Mouse (Mus musculus) embryonic facial prominence, embryonic 11.5 days (tissue): Measurements from ENCODE around the gene Gm49378. TPM values are rescaled to one million over a fixed set of nuclear protein-coding genes. Genes with fewer than 3 reads are reported as not detected.
A peak's percentile ranks its signal among the peaks of the same experiment; 100 is the strongest.

Experiments
- ATAC-seq: fragments of 200-750 bp; cut with Nextera tagmentation; replicated peaks from 2 replicates; pipeline ENCODE4 v1.8.0; 2017; ENCODE audit warnings: low read depth; ENCODE audit not compliant: insufficient number of reproducible peaks, low FRiP score, low TSS enrichment
- DNase-seq: peaks from one replicate; pipeline ENCODE4 v3.0.0-alpha.2; 2015; ENCODE audit warnings: low spot score
- H3K27ac ChIP-seq: fragments of 300-500 bp; sonication (generic); replicated peaks from 2 replicates; pipeline ENCODE4 v1.5.1; 2014; ENCODE audit warnings: mild to moderate bottlenecking, low read depth, low read length, control low read depth
- H3K27me3 ChIP-seq: fragments of 300-500 bp; sonication (generic); 2 replicates; pipeline ENCODE4 v1.6.1; 2014; ENCODE audit warnings: mild to moderate bottlenecking, low read length, moderate library complexity, mixed read lengths; ENCODE audit not compliant: control insufficient read depth, insufficient read depth
- H3K36me3 ChIP-seq: fragments of 300-500 bp; sonication (generic); replicated peaks from 2 replicates; pipeline ENCODE4 v1.6.1; 2014; ENCODE audit warnings: low read depth, mild to moderate bottlenecking, low read length, moderate library complexity, mixed read lengths; ENCODE audit not compliant: control insufficient read depth, insufficient read depth
- H3K4me1 ChIP-seq: fragments of 300-500 bp; sonication (generic); 2 replicates; pipeline ENCODE4 v1.6.1; 2014; ENCODE audit warnings: low read length, mixed read lengths; ENCODE audit not compliant: control insufficient read depth, insufficient read depth
- H3K4me2 ChIP-seq: fragments of 300-500 bp; sonication (generic); 2 replicates; pipeline ENCODE4 v1.6.1; 2014; ENCODE audit warnings: low read depth, mild to moderate bottlenecking, control low read depth, low read length, moderate library complexity
- H3K4me3 ChIP-seq: fragments of 300-500 bp; sonication (generic); 2 replicates; pipeline ENCODE4 v1.5.1; 2014; ENCODE audit warnings: low read depth, low read length, control low read depth
- H3K9ac ChIP-seq: fragments of 300-500 bp; sonication (generic); replicated peaks from 2 replicates; pipeline ENCODE4 v1.6.1; 2014; ENCODE audit warnings: mild to moderate bottlenecking, control low read depth, low read length
- H3K9me3 ChIP-seq: fragments of 300-500 bp; sonication (generic); replicated peaks from 2 replicates; pipeline ENCODE4 v1.6.1; 2016; ENCODE audit warnings: mild to moderate bottlenecking, low read length, inconsistent platforms, mixed read lengths; ENCODE audit not compliant: control insufficient read depth
- WGBS: fragments of 180-500 bp; shearing (Covaris S2); extraction: QIAGEN DNeasy Blood & Tissue Kit; methylation state at CpG from one replicate; pipeline ENCODE4 v1.1.7; 2014; 5-methylcytosine and 5-hydroxymethylcytosine counted together
- polyA plus RNA-seq: library from polyadenylated mRNA; unstranded; fragments of >200 nt; fragmentation: Nextera tagmentation; extraction: Ambion mirVana; gene quantifications from 2 replicates; pipeline ENCODE4 v1.2.1, GENCODE M21; 2014

Gm49378 gene
- polyA plus RNA-seq, 1 experiment from 2014 or later: 3.5 TPM

DNA sequence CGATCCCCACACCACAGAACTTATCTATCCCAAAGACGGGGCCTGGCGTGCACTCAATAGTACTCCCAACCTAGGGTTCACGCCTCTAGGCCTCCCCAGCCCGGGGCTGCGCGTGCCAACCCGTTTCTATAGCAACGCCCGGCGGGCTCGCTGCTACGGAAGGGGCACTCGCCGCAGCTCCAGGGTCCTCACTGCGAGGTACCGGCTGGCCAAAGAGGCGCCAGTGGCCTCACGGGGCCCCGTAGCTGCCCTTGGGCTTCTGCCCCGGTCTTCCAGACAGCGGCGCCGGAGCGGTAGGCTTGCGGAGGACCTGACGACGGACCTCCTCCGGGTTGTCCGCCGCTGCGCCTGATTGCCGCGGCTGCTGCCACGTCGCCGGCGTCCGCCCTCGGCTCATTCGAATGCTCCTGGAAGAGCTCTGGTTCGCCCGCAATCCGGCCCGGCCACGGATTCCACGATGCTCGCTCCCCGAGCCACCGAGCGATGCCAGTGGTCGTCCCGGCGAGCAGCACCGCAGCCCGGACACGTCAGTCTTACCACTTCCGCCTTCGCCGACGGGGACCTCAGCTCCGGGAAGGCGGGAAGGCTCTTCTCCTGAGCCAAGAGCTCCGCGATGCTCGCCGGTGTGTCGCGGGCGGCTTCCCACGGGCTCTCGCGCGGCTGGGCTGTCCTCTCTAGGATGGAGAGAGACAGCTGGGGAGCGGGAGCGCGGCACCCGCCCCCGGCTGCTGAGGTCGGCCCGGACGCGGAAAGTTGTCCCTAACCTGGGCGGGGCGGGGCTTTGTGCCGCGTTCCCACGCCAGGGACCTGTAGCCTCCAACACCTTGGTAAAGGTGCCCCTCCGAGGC lies 5.6 kb upstream of the Gm49378 start, which contains the start of gene Tm9sf1:
Gene Tm9sf1 (minus strand): TSS at position 747 of the 848 bp plus-strand sequence.
- Histone ChIP-seq H3K36me3 (peaks cover 2% of the 10 kb centered on the region; the same call in 1 of the 2 replicates), H3K9ac (peak within 1 kb of the TSS; percentile 96), H3K27me3 (no peaks in the 10 kb centered on the region), H3K4me2 (peak within 1 kb of the TSS; percentile 50), H3K27ac (peak within 1 kb of the TSS; percentile 95), H3K4me1 (no peaks in the 10 kb centered on the region), H3K4me3 (peak within 1 kb of the TSS; percentile 93), H3K9me3 (no peaks in the 10 kb centered on the region)
- peak; percentile 78 for ATAC-seq
- DNase-seq: peak; percentile 82
- WGBS: under 1% methylated on average over 89 of the region's 89 CpGs

DNA sequence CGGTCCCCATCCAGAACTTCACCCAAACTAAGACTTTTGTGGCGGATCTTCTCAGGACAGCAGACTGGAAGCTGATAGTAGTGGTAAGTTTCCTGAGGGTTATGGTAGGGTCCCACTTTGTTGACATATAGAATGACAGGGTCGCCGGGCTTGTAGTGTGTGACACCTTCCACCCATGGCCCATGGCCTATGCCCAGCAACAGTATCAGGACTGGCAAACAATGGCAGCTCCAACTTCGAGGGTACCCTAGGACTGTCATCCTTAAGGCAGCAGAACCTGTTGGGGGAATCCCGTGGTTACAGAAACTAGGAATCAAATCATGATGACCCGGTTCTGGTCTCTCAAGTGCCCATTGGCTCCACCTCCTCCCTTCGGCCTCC lies 5.0 kb upstream of the Gm49378 start:
- peak; percentile 25; the same call in 1 of the 2 replicates for ATAC-seq
- 22% methylated on average over 8 of the region's 8 CpGs for WGBS

DNA sequence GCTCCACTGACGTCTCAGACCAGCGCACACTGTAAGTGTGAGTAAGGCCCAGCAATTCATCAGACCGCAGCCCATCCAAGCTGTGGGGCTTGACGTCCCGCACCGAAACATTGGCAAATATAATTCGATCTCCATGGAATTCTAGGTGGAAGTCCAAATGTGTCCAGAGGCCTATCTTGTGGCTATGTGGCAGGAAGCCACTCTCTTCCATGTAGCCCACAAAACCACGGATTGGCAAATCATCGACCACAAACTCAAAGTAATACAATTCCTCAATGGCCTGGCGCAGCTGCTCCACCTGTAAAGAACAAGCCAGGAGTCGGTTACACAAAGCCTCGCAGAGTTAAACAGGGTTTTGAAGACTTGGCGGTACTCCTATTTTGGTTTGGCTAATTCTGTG lies 3.6 kb upstream of the Gm49378 start:
- H3K4me2 ChIP-seq: no peak overlapping the region
- ATAC-seq: no peak
- H3K4me3 ChIP-seq: no peak overlapping the region
- H3K36me3 ChIP-seq: peaks cover 6% of the 10 kb centered on the region
- WGBS: 96% methylated on average over 13 of the region's 13 CpGs
- H3K4me1 ChIP-seq: no peaks in the 10 kb centered on the region
- no peak for DNase-seq
- no peaks in the 10 kb centered on the region for H3K27me3 ChIP-seq
- H3K9ac ChIP-seq: no peak overlapping the region
- no peak overlapping the region for H3K27ac ChIP-seq
- no peaks in the 10 kb centered on the region for H3K9me3 ChIP-seq

More for the DNA sequence above, 5.0 kb upstream of the Gm49378 start:
- H3K9me3 ChIP-seq: no peaks in the 10 kb centered on the region
- H3K27ac ChIP-seq: peak overlapping the region; percentile 95; the same call in 1 of the 2 replicates
- H3K27me3 ChIP-seq: no peaks in the 10 kb centered on the region
- H3K4me1 ChIP-seq: no peaks in the 10 kb centered on the region
- H3K4me2 ChIP-seq: peak overlapping the region; percentile 50
- H3K9ac ChIP-seq: peak overlapping the region; percentile 96
- H3K36me3 ChIP-seq: peaks cover 2% of the 10 kb centered on the region; the same call in 1 of the 2 replicates
- DNase-seq: no peak
- peak overlapping the region; percentile 93 for H3K4me3 ChIP-seq

DNA sequence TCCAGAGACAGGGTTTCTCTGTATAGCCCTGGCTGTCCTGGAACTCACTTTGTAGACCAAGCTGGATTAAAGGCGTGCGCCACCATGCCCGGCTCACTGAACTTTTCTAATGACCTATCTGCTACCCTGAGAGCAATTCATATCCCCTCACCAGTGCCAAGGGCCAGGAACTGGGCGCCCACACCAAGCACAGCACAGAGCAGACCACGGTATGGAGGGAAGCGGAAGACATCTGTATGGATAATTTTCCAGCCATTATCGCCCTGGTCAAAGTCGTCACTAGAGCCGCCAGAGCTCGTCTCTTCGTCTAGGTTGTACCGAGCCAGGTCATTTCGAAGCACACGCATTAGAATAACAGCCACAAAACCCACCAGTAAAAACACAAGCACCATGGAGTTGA lies 3.1 kb upstream of the Gm49378 start:
- ATAC-seq: no peak
- Histone ChIP-seq H3K9ac (no peak overlapping the region), H3K4me3 (no peak overlapping the region), H3K9me3 (no peaks in the 10 kb centered on the region), H3K36me3 (peaks cover 6% of the 10 kb centered on the region), H3K27ac (no peak overlapping the region), H3K4me1 (no peaks in the 10 kb centered on the region), H3K4me2 (no peak overlapping the region), H3K27me3 (no peaks in the 10 kb centered on the region)
- WGBS: 95% methylated on average over 14 of the region's 14 CpGs
- no peak for DNase-seq

DNA sequence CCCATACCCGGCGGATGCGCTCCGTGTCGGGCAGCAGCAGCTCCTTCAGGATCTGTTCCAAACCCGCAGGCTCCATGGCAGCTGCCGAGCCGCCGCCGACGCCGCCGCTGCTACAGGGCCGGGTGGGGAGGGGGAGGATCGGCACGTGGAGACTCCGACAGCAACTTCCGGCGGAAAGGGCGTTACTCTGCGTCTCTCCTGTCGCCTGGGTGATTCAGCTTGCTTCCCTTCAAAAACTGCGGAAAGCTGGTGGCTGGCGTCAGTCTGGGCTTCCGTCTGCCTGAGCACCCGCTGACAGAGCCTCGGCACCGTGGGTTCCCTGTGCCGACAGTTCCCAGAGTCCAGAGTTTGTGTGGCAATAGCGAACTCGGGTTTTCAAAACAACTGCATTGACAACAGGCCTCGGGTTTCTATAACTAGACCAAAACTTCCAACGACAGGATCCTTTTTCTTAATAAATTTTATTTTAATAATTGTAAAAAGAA lies 2.1 kb downstream of the Gm49378 start, which contains the start of gene Ipo4:
Gene Ipo4 (minus strand): TSS at position 435 of the 485 bp plus-strand sequence.
- ATAC-seq (peak; percentile 86), DNase-seq (peak; percentile 96)
- Histone ChIP-seq H3K4me3 (peak within 1 kb of the TSS; percentile 70), H3K4me2 (peak within 1 kb of the TSS; percentile 90), H3K9me3 (no peaks in the 10 kb centered on the region), H3K4me1 (no peaks in the 10 kb centered on the region), H3K9ac (peak within 1 kb of the TSS; percentile 78), H3K27ac (peak within 1 kb of the TSS; percentile 52; the same call in 1 of the 2 replicates), H3K36me3 (peaks cover 14% of the 10 kb centered on the region), H3K27me3 (no peaks in the 10 kb centered on the region)
- WGBS: 2% methylated on average over 32 of the region's 33 CpGs

DNA sequence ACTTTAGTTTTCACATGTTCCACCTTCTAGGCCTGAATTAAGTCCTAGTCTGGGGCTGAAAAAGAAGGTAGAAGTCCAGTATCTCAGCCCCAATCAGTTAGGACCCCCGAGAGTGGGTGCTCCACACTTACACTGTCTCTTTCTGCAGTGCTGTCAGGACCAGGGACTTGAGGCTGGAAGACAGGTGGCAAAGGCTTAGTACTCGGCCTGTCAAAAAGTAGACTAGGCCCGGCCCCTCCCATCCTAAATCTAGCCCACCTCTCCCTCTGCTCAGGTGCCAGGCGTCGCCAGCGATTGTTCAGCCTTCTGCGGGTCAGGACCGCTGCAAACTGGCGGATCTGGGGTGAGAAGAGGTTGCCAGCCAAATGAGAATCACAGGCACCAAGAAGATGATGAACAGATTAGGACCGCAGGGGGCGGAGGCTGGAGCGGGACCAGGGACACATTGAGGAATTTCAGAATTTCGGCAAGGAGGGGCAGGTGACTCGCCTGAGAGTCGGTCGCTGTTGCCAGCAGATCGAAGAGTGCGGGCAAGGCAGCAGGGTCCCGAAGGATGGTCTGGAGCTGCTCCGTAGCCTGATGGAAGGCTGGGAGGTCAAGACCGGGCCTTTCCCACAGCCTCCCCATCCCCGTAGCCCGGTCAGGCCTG lies 2.7 kb downstream of the Gm49378 start:
- Histone ChIP-seq H3K4me2 (peak overlapping the region; percentile 90), H3K27ac (peak overlapping the region; percentile 52; the same call in 1 of the 2 replicates), H3K9ac (peak overlapping the region; percentile 78), H3K27me3 (no peaks in the 10 kb centered on the region), H3K9me3 (no peaks in the 10 kb centered on the region), H3K36me3 (peaks cover 18% of the 10 kb centered on the region), H3K4me3 (peak overlapping the region; percentile 70), H3K4me1 (no peaks in the 10 kb centered on the region)
- ATAC-seq: peak; percentile 71
- DNase-seq: no peak
- WGBS: 3% methylated on average over 23 of the region's 23 CpGs

DNA sequence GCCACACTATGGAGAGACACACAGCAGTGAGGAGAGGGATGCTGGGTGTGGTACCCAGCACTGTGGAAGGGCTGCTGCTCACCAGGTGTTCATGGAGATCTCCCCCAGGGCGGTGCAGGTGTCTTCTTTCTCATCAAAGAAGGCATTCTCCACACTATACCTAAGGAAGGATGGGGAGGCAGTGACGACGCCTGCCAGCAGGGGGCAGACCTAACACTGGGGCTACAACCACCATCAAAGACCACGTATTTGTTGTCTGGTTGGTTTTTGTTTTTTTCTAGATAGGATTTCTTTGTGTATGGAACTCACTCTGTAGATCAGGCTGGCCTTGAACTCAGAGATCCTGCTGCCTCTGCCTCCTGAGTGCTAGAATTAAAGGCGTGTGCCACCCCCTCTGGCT lies 8.4 kb downstream of the Gm49378 start:
- ATAC-seq (no peak), DNase-seq (peak; percentile 40)
- Histone ChIP-seq H3K4me1 (no peaks in the 10 kb centered on the region), H3K4me3 (no peak overlapping the region), H3K9me3 (no peaks in the 10 kb centered on the region), H3K9ac (no peak overlapping the region), H3K36me3 (peaks cover 14% of the 10 kb centered on the region), H3K4me2 (no peak overlapping the region), H3K27ac (no peak overlapping the region), H3K27me3 (no peaks in the 10 kb centered on the region)
- 57% methylated on average over 5 of the region's 5 CpGs for WGBS
